Mouse (Mus musculus) CH12.LX (cell line): Measurements from ENCODE around the gene Fam69b. TPM values are rescaled to one million over a fixed set of nuclear protein-coding genes. Genes with fewer than 3 reads are reported as not detected.

Experiments
- DNase-seq: peaks from one replicate; pipeline ENCODE4 v3.0.0-alpha.2; 2013; ENCODE audit errors: extremely low read depth
- H3K27ac ChIP-seq: 2 replicates; pipeline ENCODE4 v1.5.1; 2012; ENCODE audit warnings: low read depth, mild to moderate bottlenecking, control low read depth, moderate library complexity; ENCODE audit not compliant: insufficient read depth
- H3K27me3 ChIP-seq: replicated peaks from 2 replicates; pipeline ENCODE3; 2012; ENCODE audit warnings: inconsistent platforms
- H3K36me3 ChIP-seq, 2 experiments: replicated peaks in 1 of 2; 2 replicates each; pipeline versions ENCODE3 to v1.6.1; 2012; ENCODE audit warnings: inconsistent platforms in 1 of 2, low read length in 1 of 2, mild to moderate bottlenecking in 1 of 2, mixed read lengths in 1 of 2, moderate library complexity in 1 of 2; ENCODE audit not compliant: control insufficient read depth in 1 of 2, insufficient read depth in 1 of 2
- H3K4me1 ChIP-seq, 2 experiments: 2 replicates each; pipeline ENCODE4 v1.6.1; 2012; ENCODE audit warnings: inconsistent platforms in 1 of 2, moderate library complexity in 1 of 2; ENCODE audit not compliant: insufficient read depth in 2 of 2, control insufficient read depth in 1 of 2
- H3K4me2 ChIP-seq: 2 replicates; pipeline ENCODE4 v1.6.1; 2012; ENCODE audit warnings: low read depth, mild to moderate bottlenecking, control low read depth; ENCODE audit not compliant: poor library complexity, insufficient read depth, severe bottlenecking
- H3K4me3 ChIP-seq, 3 experiments: fragments of 150-350 bp in 1 of 3; sonication (generic) in 1 of 3; replicated peaks in 1 of 3; 2 replicates each; pipeline versions ENCODE3 to v1.5.1; 2011 to 2012; ENCODE audit warnings: low read depth in 2 of 3, low read length in 2 of 3, mild to moderate bottlenecking in 2 of 3, moderate library complexity in 2 of 3, control low read depth in 1 of 3, improper control_type of control experiment in 1 of 3, inconsistent platforms in 1 of 3, mixed read lengths in 1 of 3; ENCODE audit not compliant: poor library complexity in 1 of 3
- H3K79me2 ChIP-seq: replicated peaks from 2 replicates; pipeline ENCODE4 v1.6.1; 2012; ENCODE audit warnings: mild to moderate bottlenecking, moderate library complexity; ENCODE audit not compliant: control insufficient read depth, poor library complexity, insufficient read depth, severe bottlenecking; ENCODE audit errors: extremely low read depth
- H3K9ac ChIP-seq: 2 replicates; pipeline ENCODE4 v1.6.1; 2012; ENCODE audit warnings: low read depth, mild to moderate bottlenecking, control low read depth, moderate library complexity; ENCODE audit not compliant: insufficient read depth
- H3K9me3 ChIP-seq: replicated peaks from 2 replicates; pipeline ENCODE3; 2012; ENCODE audit warnings: low read length, inconsistent platforms, mixed read lengths
- BHLHE40 ChIP-seq: IDR thresholded peaks from 2 replicates; pipeline ENCODE4 v1.6.1; 2011; ENCODE audit warnings: mild to moderate bottlenecking, low read depth, low read length, improper control_type of control experiment
- CTCF ChIP-seq, 2 experiments: IDR thresholded peaks in 1 of 2; conservative IDR thresholded peaks in 1 of 2; 2 replicates each; pipeline ENCODE4 v1.5.1; 2011 to 2012; ENCODE audit warnings: low read depth in 2 of 2, low read length in 2 of 2, improper control_type of control experiment in 1 of 2, inconsistent platforms in 1 of 2, mild to moderate bottlenecking in 1 of 2, moderate library complexity in 1 of 2
- ELF1 ChIP-seq: IDR thresholded peaks from 2 replicates; pipeline ENCODE4 v1.6.1; 2014; ENCODE audit warnings: low read depth, mild to moderate bottlenecking, inconsistent platforms, low read length, improper control_type of control experiment
- IRF4 ChIP-seq: IDR thresholded peaks from 2 replicates; pipeline ENCODE4 v1.6.1; 2014; ENCODE audit warnings: low read depth, mild to moderate bottlenecking, inconsistent platforms, low read length, improper control_type of control experiment
- JUND ChIP-seq: conservative IDR thresholded peaks from 2 replicates; pipeline ENCODE4 v1.6.1; 2011; ENCODE audit warnings: low read depth, low read length, improper control_type of control experiment
- KAT2A ChIP-seq: IDR thresholded peaks from 2 replicates; pipeline ENCODE4 v1.6.1; 2012; ENCODE audit warnings: low read length, improper control_type of control experiment, inconsistent platforms; ENCODE audit not compliant: insufficient replicate concordance
- MAFK ChIP-seq: IDR thresholded peaks from 2 replicates; pipeline ENCODE4 v1.6.1; 2011; ENCODE audit warnings: low read length, improper control_type of control experiment; ENCODE audit not compliant: insufficient replicate concordance
- MAX ChIP-seq: IDR thresholded peaks from 2 replicates; pipeline ENCODE4 v1.6.1; 2011; ENCODE audit warnings: low read length, improper control_type of control experiment
- MYC ChIP-seq: IDR thresholded peaks from 2 replicates; pipeline ENCODE4 v1.6.1; 2011; ENCODE audit warnings: low read depth, mild to moderate bottlenecking, improper control_type of control experiment, low read length
- NELFE ChIP-seq: IDR thresholded peaks from 2 replicates; pipeline ENCODE4 v1.6.1; 2011; ENCODE audit warnings: low read depth, low read length, improper control_type of control experiment
- NRF1 ChIP-seq: IDR thresholded peaks from 2 replicates; pipeline ENCODE4 v1.6.1; 2014; ENCODE audit warnings: low read depth, mild to moderate bottlenecking, inconsistent platforms, low read length, improper control_type of control experiment, moderate library complexity
- PAX5 ChIP-seq: IDR thresholded peaks from 2 replicates; pipeline ENCODE4 v1.6.1; 2012; ENCODE audit warnings: low read length, inconsistent platforms, mixed read lengths
- POLR2A ChIP-seq: IDR thresholded peaks from 2 replicates; pipeline ENCODE4 v1.6.1; 2011; ENCODE audit warnings: low read depth, mild to moderate bottlenecking, improper control_type of control experiment, low read length
- POLR2AphosphoS2 ChIP-seq: IDR thresholded peaks from 2 replicates; pipeline ENCODE4 v1.6.1; 2011; ENCODE audit warnings: low read depth, low read length, improper control_type of control experiment
- RAD21 ChIP-seq: IDR thresholded peaks from 2 replicates; pipeline ENCODE4 v1.6.1; 2011; ENCODE audit warnings: low read depth, mild to moderate bottlenecking, low read length, improper control_type of control experiment, moderate library complexity
- SIN3A ChIP-seq: IDR thresholded peaks from 2 replicates; pipeline ENCODE4 v1.6.1; 2012; ENCODE audit warnings: low read length, improper control_type of control experiment, inconsistent platforms
- SMC3 ChIP-seq: IDR thresholded peaks from 2 replicates; pipeline ENCODE4 v1.6.1; 2011; ENCODE audit warnings: low read depth, low read length, improper control_type of control experiment
- TBP ChIP-seq: conservative IDR thresholded peaks from 2 replicates; pipeline ENCODE4 v1.6.1; 2011; ENCODE audit warnings: low read depth, low read length, improper control_type of control experiment
- UBTF ChIP-seq: IDR thresholded peaks from 2 replicates; pipeline ENCODE4 v1.6.1; 2012; ENCODE audit warnings: low read depth, mild to moderate bottlenecking, inconsistent platforms, low read length, improper control_type of control experiment, moderate library complexity
- USF1 ChIP-seq: IDR thresholded peaks from 2 replicates; pipeline ENCODE4 v1.6.1; 2014; ENCODE audit warnings: low read depth, mild to moderate bottlenecking, inconsistent platforms, low read length, improper control_type of control experiment
- ZKSCAN1 ChIP-seq: IDR thresholded peaks from 2 replicates; pipeline ENCODE4 v1.6.1; 2012; ENCODE audit warnings: low read depth, inconsistent platforms, low read length, improper control_type of control experiment, borderline replicate concordance
- ZMIZ1 ChIP-seq: IDR thresholded peaks from 2 replicates; pipeline ENCODE4 v1.6.1; 2012; ENCODE audit warnings: low read depth, mild to moderate bottlenecking, inconsistent platforms, low read length, improper control_type of control experiment
- ZNF384 ChIP-seq: IDR thresholded peaks from 2 replicates; pipeline ENCODE4 v1.6.1; 2012; ENCODE audit warnings: low read depth, low read length, improper control_type of control experiment, inconsistent platforms
- dilution Hi-C: fragments of 300-500 bp; cut with MboI; formaldehyde crosslinking; loops from 2 replicates; pipeline ENCODE4 v1.14.3; 2020; ENCODE audit warnings: low sequenced_read_pairs; ENCODE audit not compliant: extremely low pct_unique_long_range_greater_than_20kb, extremely low pct_ligation_motif_present
- in situ Hi-C: fragments of 300-500 bp; cut with MboI; formaldehyde crosslinking; loops from 3 replicates; pipeline ENCODE4 v1.14.3; 2019; ENCODE audit warnings: low sequenced_read_pairs, low pct_ligation_motif_present, low pct_unique_long_range_greater_than_20kb, mixed read lengths
- polyA plus RNA-seq: library from polyadenylated mRNA; unstranded; fragments of >175 nt; gene quantifications from 2 replicates; pipeline ENCODE4 v1.2.1, GENCODE M21; 2012; ENCODE audit warnings: low read depth; ENCODE audit not compliant: insufficient read length
- total RNA-seq, 2 experiments: library from RNA; depleted of rRNA; stranded (reverse); fragments of 300-350 nt in 1 of 2; fragments of >200 nt in 1 of 2; gene quantifications; 2 replicates each; pipeline ENCODE4 v1.2.3; 2012 to 2014

Gene Fam69b
- total and polyA plus RNA-seq, 3 experiments: 0.16 to 1.2 TPM; not detected in 1

DNA sequence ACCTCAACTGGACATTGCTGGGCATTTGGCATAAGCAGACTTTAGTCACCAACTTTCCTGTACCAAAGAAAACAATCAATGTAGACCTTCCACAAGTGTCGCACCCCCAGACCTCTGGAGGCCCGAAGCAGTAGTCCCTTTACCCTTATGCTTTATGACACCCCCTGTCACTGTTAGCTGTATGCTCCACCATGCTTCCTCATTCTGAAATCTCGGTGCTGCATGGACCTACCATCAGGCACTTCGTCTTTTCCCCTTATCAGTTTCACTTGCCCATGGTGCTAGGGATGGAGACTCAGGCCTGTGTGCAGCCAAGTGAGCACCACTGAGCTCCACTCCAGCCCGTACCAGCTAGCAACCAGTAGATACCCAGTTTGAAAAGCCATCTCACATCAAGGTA lies 9.8 kb downstream of the Fam69b start:
- in situ Hi-C loops (no loop called here), dilution Hi-C loops (no loop called here)
- H3K9me3 ChIP-seq: no peaks in the 10 kb centered on the region
- no peak for TF ChIP-seq IRF4
- no peak for TF ChIP-seq USF1
- TF ChIP-seq POLR2A: no peak
- TF ChIP-seq PAX5: no peak
- no peak for TF ChIP-seq ZNF384
- TF ChIP-seq SIN3A: no peak
- TF ChIP-seq TBP: no peak
- no peak for TF ChIP-seq MAX
- TF ChIP-seq RAD21: no peak
- no peak for TF ChIP-seq KAT2A
- no peak for TF ChIP-seq UBTF
- no peak for TF ChIP-seq MYC
- TF ChIP-seq ELF1: no peak
- no peak for TF ChIP-seq ZMIZ1
- TF ChIP-seq SMC3: no peak
- TF ChIP-seq NRF1: no peak
- H3K4me1 ChIP-seq: peaks cover 6 to 46% of the 10 kb centered on the region in 2 experiments
- H3K79me2 ChIP-seq: peaks cover 29% of the 10 kb centered on the region
- peak; percentile 48 for DNase-seq
- H3K9ac ChIP-seq: peak overlapping the region; percentile 96; the same call in 1 of the 2 replicates
- H3K4me2 ChIP-seq: peak overlapping the region; percentile 92; the same call in 1 of the 2 replicates
- H3K36me3 ChIP-seq: peaks cover 40 to 52% of the 10 kb centered on the region in 2 experiments
- H3K27me3 ChIP-seq: no peaks in the 10 kb centered on the region
- peak overlapping the region; percentile 17 to 98 (median 92) for H3K4me3 ChIP-seq
- no peak overlapping the region for H3K27ac ChIP-seq

DNA sequence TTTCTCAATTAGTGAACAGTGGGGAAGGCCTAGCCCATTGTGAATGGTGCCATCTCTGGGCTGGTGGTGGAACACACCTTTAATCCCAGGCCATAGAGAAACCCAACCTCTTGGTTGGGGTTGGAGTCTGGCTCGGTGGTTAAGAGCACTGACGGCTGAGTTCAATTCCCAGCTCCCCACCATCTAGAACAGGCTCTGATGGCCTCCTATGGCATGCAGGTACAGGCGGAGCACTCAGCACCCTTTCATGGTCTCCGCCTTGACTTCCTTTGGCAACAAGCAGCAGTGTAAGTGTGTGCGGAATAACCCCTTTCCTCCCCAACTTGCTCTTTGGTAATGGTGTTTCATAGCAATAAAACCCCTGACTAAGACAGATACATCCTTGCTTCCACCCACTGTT lies 10.3 kb downstream of the Fam69b start:
- Histone ChIP-seq H3K27ac (no peak overlapping the region), H3K4me1 (peaks cover 6 to 46% of the 10 kb centered on the region in 2 experiments), H3K9ac (peak overlapping the region; percentile 96), H3K36me3 (peaks cover 40 to 52% of the 10 kb centered on the region in 2 experiments), H3K4me3 (peak overlapping the region; percentile 92 to 98 (median 96)), H3K4me2 (peak overlapping the region; percentile 92), H3K9me3 (no peaks in the 10 kb centered on the region), H3K27me3 (no peaks in the 10 kb centered on the region), H3K79me2 (peaks cover 29% of the 10 kb centered on the region)
- dilution Hi-C loops: no loop called here
- in situ Hi-C loops: no loop called here
- TF ChIP-seq JUND: no peak
- TF ChIP-seq NELFE: 0 out of 2 replicates have a peak, but pooled peaks have one; percentile 8
- TF ChIP-seq UBTF: no peak
- no peak for TF ChIP-seq ZKSCAN1
- 0 out of 2 replicates have a peak, but pooled peaks have one; percentile 33 for TF ChIP-seq POLR2AphosphoS2
- TF ChIP-seq RAD21: no peak
- no peak for TF ChIP-seq IRF4
- TF ChIP-seq MAX: no peak
- no peak for TF ChIP-seq USF1
- no peak for TF ChIP-seq MAFK
- no peak for TF ChIP-seq BHLHE40
- TF ChIP-seq CTCF (conservative IDR thresholded peaks at IDR 0.05 in 1 of 2, IDR thresholded peaks at IDR 0.05 in 1 of 2; ENCODE audit: low read depth in 2 of 2, low read length in 2 of 2): peak in 1 of 2 experiments; percentile 7; a peak in 1 of 4 replicates
- DNase-seq: no peak
